Mouse (Mus musculus) forebrain, embryonic 14.5 days (tissue): ENCODE data around the gene Krtcap2. TPM values are rescaled to one million over a fixed set of nuclear protein-coding genes. Genes with fewer than 3 reads are reported as not detected.

Source experiments
- ATAC-seq: fragments of 200-750 bp; cut with Nextera tagmentation; 2 replicates; pipeline ENCODE4 v1.8.0; 2017; ENCODE audit warnings: mild to moderate bottlenecking, moderate library complexity
- DNase-seq: peaks from one replicate; pipeline ENCODE4 v3.0.0-alpha.2; 2015; ENCODE audit warnings: low spot score
- H3K27ac ChIP-seq: fragments of 300-500 bp; sonication (generic); 2 replicates; pipeline ENCODE4 v1.5.1; 2014; ENCODE audit warnings: low read depth, mild to moderate bottlenecking, control low read depth, low read length, moderate library complexity
- H3K27me3 ChIP-seq: fragments of 300-500 bp; sonication (generic); replicated peaks from 2 replicates; pipeline ENCODE4 v1.6.1; 2014; ENCODE audit warnings: low read length, control low read depth, mixed read lengths; ENCODE audit not compliant: control insufficient read depth, insufficient read depth
- H3K36me3 ChIP-seq: fragments of 300-500 bp; sonication (generic); 2 replicates; pipeline ENCODE4 v1.6.1; 2014; ENCODE audit warnings: low read length, control low read depth; ENCODE audit not compliant: control insufficient read depth, insufficient read depth
- H3K4me1 ChIP-seq: fragments of 300-500 bp; sonication (generic); 2 replicates; pipeline ENCODE4 v1.6.1; 2014; ENCODE audit warnings: antibody characterized with exemption, low read length, control low read depth; ENCODE audit not compliant: control insufficient read depth, insufficient read depth
- H3K4me2 ChIP-seq: fragments of 300-500 bp; sonication (generic); 2 replicates; pipeline ENCODE4 v1.6.1; 2014; ENCODE audit warnings: mild to moderate bottlenecking, control low read depth, low read length
- H3K4me3 ChIP-seq: fragments of 300-500 bp; sonication (generic); 2 replicates; pipeline ENCODE4 v1.5.1; 2014; ENCODE audit warnings: low read depth, low read length, control low read depth
- H3K9ac ChIP-seq: fragments of 300-500 bp; sonication (generic); 2 replicates; pipeline ENCODE4 v1.6.1; 2014; ENCODE audit warnings: mild to moderate bottlenecking, low read length, control low read depth, moderate library complexity
- H3K9me3 ChIP-seq: fragments of 300-500 bp; sonication (generic); replicated peaks from 2 replicates; pipeline ENCODE4 v1.6.1; 2016; ENCODE audit warnings: low read length, control low read depth, mixed read lengths; ENCODE audit not compliant: control insufficient read depth
- WGBS: fragments of 180-500 bp; shearing (Covaris S2); extraction: QIAGEN DNeasy Blood & Tissue Kit; methylation state at CpG from one replicate; pipeline ENCODE4 v1.1.7; 2014; 5-methylcytosine and 5-hydroxymethylcytosine counted together
- polyA plus RNA-seq: library from polyadenylated mRNA; unstranded; fragments of >200 nt; fragmentation: Nextera tagmentation; extraction: Ambion mirVana; gene quantifications from 2 replicates; pipeline ENCODE4 v1.2.1, GENCODE M21; 2014

Krtcap2 gene
- polyA plus RNA-seq, 1 experiment from 2014 or later = 234 TPM

DNA sequence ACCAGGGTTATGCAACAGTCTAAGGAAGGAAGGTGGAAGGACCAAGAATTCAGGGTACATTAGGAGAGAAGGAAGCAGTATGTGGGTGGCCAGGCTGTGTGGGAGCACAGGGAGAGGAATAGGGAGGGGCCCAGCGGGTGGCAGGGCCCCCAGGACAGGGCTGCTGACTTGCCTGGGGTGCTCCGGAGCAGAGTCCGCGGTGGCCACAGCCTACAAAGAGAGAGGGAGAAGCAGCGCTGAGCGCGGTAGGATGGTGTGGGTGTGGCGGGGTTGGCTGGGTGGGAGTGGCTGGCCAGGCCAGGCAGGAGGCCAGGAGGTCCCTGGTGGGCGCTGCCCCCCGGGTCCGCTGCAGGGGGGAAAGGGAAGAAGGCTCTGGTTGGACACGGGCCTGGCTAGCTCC, 7.3 kb upstream of the Krtcap2 start:
- no peaks in the 10 kb centered on the region for H3K27me3 ChIP-seq
- H3K4me2 ChIP-seq = no peak overlapping the region
- H3K4me1 ChIP-seq = peaks cover 5% of the 10 kb centered on the region
- no peak overlapping the region for H3K9ac ChIP-seq
- ATAC-seq (no peak), DNase-seq (no peak)
- H3K9me3 ChIP-seq = no peaks in the 10 kb centered on the region
- 83% methylated on average over 12 of the region's 12 CpGs for WGBS
- H3K4me3 ChIP-seq = no peak overlapping the region
- H3K36me3 ChIP-seq = peaks cover 94% of the 10 kb centered on the region
- no peak overlapping the region for H3K27ac ChIP-seq

DNA sequence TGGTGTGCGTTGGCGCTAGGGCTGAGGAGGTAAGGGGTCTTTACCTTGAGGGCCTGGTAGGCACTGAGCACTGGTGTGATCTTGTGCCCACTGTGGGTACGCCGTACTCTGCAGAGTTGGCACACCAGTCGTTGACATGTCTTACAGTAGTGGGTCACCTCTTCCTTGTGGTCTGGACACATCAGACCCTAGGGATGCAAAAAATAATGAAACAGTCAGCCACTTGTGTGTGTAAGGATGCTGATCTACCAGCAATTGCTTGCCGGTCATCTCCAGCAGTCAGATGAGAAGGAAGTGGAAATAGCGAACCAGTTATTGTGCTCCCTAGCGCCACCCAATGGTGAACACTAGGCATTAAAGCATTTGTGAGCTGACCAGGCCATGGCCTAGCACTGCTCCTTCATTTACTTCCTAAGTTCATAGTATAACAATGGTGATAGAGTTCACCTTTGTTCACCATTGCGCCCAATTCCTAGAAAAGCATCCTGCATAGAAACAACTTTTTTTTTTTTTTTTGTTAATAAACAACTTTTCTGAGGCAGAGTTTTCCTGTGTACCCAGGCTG, 3.4 kb upstream of the Krtcap2 start:
- ATAC-seq = no peak
- no peaks in the 10 kb centered on the region for H3K9me3 ChIP-seq

DNA sequence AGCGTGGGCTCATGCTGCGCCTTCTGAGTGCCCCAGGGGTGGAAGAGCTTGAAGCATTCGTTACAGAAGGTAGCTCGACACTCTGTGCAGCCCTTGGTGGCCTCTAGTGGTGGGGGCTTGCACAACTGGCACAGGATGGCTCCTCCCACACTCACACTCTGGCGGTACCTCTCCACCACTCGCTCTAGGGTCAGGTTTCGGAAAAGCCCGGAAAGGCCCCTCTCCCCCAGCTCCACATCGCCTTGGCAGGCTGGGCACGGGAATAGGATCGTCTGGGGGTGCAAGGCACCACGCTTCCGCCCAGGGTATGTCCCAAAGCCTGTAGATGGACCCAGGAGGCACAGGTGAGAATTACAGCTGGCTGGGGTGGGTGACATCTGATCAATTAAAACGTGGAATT, 2.2 kb upstream of the Krtcap2 start:
- H3K4me3 ChIP-seq = peak overlapping the region; percentile 70
- DNase-seq (no peak), ATAC-seq (no peak)
- no peaks in the 10 kb centered on the region for H3K9me3 ChIP-seq
- H3K4me2 ChIP-seq = peak overlapping the region; percentile 95
- H3K36me3 ChIP-seq = peaks cover 42% of the 10 kb centered on the region
- WGBS = 14% methylated on average over 14 of the region's 14 CpGs
- H3K27ac ChIP-seq = peak overlapping the region; percentile 36; the same call in 1 of the 2 replicates
- no peaks in the 10 kb centered on the region for H3K27me3 ChIP-seq
- H3K4me1 ChIP-seq = peaks cover 12% of the 10 kb centered on the region
- peak overlapping the region; percentile 67 for H3K9ac ChIP-seq

More for the DNA sequence above, 3.4 kb upstream of the Krtcap2 start:
- Histone ChIP-seq H3K4me3 (no peak overlapping the region), H3K27ac (no peak overlapping the region), H3K4me1 (peaks cover 12% of the 10 kb centered on the region), H3K9ac (no peak overlapping the region), H3K4me2 (no peak overlapping the region), H3K36me3 (peaks cover 54% of the 10 kb centered on the region), H3K27me3 (no peaks in the 10 kb centered on the region)
- WGBS = 70% methylated on average over 9 of the region's 9 CpGs
- DNase-seq = no peak

DNA sequence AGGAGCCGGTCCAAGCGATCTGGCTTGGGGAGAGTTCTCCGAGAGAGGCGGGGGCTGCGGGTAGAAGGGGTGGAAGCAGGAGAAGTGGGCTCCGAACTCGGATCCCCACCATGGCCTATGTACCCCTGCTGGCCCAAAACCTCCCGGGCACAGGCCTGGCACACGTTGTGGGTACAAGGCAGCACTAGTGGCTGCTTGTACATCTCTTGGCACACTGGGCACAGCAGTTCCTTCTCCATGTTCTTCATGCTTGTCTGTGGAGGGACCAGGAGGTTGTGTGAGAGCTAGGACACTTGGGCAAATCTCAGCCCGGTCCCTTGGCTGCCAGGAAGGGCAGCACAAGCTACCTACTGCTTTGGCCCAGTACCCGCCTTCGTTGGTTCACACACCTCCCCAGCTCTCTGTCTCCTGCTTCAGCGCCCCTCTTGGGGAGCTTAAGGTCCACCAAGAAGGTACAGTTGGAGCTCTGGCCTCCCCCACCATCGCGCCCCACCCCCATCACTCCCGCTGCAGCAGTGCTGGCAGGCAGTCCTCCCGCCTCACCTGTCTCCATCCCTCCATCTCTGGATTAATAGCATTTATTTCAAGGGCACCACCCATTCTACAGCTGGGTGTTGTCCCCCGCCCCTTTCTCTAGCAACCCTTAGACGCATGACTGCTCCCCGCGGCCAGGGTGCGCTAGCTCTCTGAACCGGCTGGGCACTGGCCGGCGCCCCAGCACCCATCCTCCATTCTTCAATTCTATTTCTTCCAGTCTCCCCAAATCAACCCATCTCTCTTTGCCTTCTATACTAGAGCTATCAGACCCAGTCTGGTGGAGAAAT, 1.4 kb upstream of the Krtcap2 start:
- Histone ChIP-seq H3K9me3 (no peaks in the 10 kb centered on the region), H3K4me2 (peak overlapping the region; percentile 95), H3K27me3 (no peaks in the 10 kb centered on the region), H3K36me3 (peaks cover 35% of the 10 kb centered on the region), H3K9ac (peak overlapping the region; percentile 67), H3K4me3 (peak overlapping the region; percentile 70), H3K27ac (peak overlapping the region; percentile 95), H3K4me1 (peaks cover 12% of the 10 kb centered on the region)
- ATAC-seq (peak; percentile 38), DNase-seq (peak; percentile 47)
- 11% methylated on average over 25 of the region's 25 CpGs for WGBS

DNA sequence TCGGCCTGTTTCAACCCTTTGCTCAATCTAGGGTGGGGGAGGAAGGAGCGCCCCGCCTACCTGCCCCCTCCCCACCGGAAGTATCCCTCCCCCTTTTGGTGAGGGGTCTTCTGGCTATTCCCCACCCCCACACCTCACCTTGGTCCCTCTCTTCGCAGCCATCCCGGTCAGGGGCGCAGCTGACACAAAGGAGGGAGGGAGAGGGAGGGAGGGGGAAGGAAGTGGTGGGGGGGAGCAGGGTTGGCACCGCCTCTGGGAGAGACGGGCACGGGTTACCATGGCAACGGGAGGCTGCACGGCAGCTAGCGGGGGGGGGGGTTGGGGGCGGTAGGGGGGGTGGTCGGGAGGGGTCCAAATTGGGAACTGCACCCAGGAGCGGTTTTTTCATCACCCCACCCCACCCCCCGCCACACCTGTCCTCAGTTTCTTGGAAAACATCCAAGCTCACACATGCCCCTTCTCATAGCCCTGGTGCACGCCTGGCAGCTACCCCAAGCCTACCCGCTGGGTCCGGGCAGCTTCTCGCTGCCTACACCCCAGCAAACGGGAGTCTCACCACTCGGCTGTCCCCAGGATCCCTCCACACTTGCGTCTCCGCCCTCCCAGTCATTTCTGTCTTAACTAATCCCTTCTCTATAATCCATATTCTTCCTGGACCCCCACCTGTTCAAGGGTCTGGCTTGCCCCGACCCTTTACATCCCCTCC, 631 bp upstream of the Krtcap2 start:
- peak overlapping the region; percentile 95 for H3K27ac ChIP-seq
- peak; percentile 71 for ATAC-seq
- peak overlapping the region; percentile 67 for H3K9ac ChIP-seq
- peaks cover 32% of the 10 kb centered on the region for H3K36me3 ChIP-seq
- under 1% methylated on average over 14 of the region's 26 CpGs for WGBS
- no peaks in the 10 kb centered on the region for H3K27me3 ChIP-seq
- peaks cover 12% of the 10 kb centered on the region for H3K4me1 ChIP-seq
- DNase-seq = peak; percentile 94
- H3K4me2 ChIP-seq = peak overlapping the region; percentile 95
- H3K9me3 ChIP-seq = no peaks in the 10 kb centered on the region
- peak overlapping the region; percentile 70 for H3K4me3 ChIP-seq

DNA sequence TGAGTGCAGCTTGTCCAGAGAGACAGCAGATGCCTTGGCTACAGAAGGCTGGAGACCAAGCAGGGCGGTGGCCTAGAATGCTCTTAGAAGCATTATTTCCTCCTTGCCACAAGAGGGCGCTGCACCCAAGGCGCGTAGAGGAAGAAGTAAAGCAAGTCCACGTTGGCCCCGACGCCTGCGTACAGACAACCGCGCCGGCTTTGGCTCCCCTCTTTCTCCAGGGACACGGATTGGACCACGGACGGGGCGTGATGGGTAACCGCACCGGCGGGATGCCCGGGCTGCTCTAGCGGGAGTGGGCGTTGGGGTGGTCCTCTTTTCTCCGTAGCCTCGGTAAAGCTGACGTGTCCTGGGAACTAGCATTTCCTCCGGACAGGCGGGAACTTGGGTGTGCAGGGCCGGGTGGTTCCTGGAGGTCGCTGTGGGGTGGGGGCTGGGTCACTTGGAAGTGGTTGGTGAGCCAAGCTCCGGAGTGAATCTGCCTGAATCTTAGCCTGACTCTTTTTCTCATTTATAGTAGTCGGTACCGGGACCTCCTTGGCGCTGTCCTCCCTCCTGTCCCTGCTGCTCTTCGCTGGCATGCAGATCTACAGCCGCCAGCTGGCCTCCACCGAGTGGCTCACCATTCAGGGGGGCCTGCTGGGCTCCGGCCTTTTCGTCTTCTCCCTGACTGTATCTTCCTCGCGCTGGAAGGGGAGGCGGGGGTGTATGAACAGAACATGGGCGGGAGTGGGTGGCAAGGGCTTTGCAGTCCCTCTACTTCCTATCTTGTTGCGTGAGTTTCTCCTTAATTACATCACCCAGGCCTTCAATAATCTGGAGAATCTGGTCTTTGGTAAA, 715 bp downstream of the Krtcap2 start, which contains the start of gene Trim46:
Gene Trim46 (minus strand): TSS at position 49 of the 840 bp plus-strand sequence.
- H3K4me3 ChIP-seq = peak within 1 kb of the TSS; percentile 70
- ATAC-seq (peak; percentile 77), DNase-seq (peak; percentile 96)
- peaks cover 19% of the 10 kb centered on the region for H3K36me3 ChIP-seq
- no peaks in the 10 kb centered on the region for H3K27me3 ChIP-seq
- peak within 1 kb of the TSS; percentile 78 for H3K9ac ChIP-seq
- H3K4me1 ChIP-seq = peaks cover 12% of the 10 kb centered on the region
- peak within 1 kb of the TSS; percentile 95 for H3K4me2 ChIP-seq
- no peaks in the 10 kb centered on the region for H3K9me3 ChIP-seq
- peak within 1 kb of the TSS; percentile 95 for H3K27ac ChIP-seq
- WGBS = under 1% methylated on average over 42 of the region's 42 CpGs

DNA sequence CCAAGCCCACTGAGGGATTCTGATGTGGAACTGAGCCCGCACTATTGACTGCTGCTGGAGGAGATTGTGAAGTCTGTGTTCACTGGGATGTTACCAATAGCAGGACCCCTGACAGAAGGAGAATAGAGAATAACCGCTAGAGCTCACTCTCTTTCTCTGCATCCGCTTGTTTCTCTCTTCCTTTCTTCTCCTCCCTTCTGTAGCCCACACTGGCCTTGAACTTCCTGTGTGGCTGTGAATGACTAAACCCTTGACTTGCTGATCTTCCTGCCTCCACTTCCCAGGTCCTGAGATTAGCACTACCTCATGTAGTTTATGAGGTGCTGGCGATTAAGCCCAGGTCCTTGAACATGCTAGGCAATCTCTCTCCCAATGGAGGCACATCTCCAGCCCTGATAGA, 1.7 kb downstream of the Krtcap2 start:
- Histone ChIP-seq H3K4me3 (peak overlapping the region; percentile 70; the same call in 1 of the 2 replicates), H3K9ac (no peak overlapping the region), H3K4me1 (peaks cover 12% of the 10 kb centered on the region), H3K9me3 (no peaks in the 10 kb centered on the region), H3K27me3 (no peaks in the 10 kb centered on the region), H3K27ac (no peak overlapping the region), H3K36me3 (peaks cover 9% of the 10 kb centered on the region), H3K4me2 (peak overlapping the region; percentile 95)
- ATAC-seq = no peak
- 89% methylated on average over 4 of the region's 4 CpGs for WGBS
- no peak for DNase-seq

DNA sequence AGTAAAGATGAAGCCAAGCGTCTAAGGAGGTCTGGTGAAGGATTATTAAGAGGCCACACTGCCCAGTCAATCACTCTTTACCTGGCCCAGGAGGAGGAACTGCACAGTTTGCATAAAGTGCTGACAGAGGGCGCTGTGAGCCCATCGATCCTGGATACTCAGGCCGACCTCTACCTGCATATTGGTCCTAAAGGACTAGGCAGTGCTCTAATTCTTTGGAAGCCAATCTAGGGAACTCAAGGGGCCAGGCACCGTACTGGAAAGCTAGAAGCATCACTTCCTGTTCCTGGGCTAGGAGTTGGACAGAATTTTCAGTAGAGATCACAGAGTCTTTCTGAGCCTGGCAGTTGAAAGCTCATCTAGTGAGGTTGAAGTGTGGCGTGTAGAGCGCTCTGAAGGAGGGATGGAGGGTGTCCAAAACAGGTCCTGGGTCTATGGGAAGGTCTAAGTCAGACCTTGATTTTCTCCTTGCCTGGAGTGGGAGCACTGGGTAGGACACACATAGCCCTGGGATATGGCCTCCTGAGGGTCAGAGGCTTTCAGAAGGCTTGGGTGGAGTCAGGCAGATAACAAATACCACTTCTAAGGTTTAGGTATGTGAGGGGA, 4.8 kb downstream of the Krtcap2 start:
- Histone ChIP-seq H3K27me3 (no peaks in the 10 kb centered on the region), H3K9ac (no peak overlapping the region), H3K4me2 (no peak overlapping the region), H3K9me3 (no peaks in the 10 kb centered on the region), H3K36me3 (peaks cover 5% of the 10 kb centered on the region; the same call in 1 of the 2 replicates), H3K4me3 (no peak overlapping the region), H3K27ac (no peak overlapping the region), H3K4me1 (no peaks in the 10 kb centered on the region; the same call in 1 of the 2 replicates)
- WGBS = 24% methylated on average over 7 of the region's 7 CpGs
- ATAC-seq = no peak
- peak; percentile 42 for DNase-seq
